Mouse (Mus musculus) testis, adult 2 months (tissue): ENCODE measurements around the gene Ucp2. TPM values are rescaled to one million over a fixed set of nuclear protein-coding genes. Genes with fewer than 3 reads are reported as not detected.

Source experiments
- H3K27ac ChIP-seq: fragments of 200-500 bp; 2 replicates; pipeline ENCODE4 v1.5.1; 2012; ENCODE audit warnings: low read depth, low read length; ENCODE audit not compliant: control insufficient read depth, insufficient read depth
- H3K27me3 ChIP-seq: fragments of 200-500 bp; 2 replicates; pipeline ENCODE4 v1.6.1; 2012; ENCODE audit warnings: mild to moderate bottlenecking, low read length, moderate library complexity; ENCODE audit not compliant: control insufficient read depth, insufficient read depth
- H3K36me3 ChIP-seq: fragments of 200-500 bp; 2 replicates; pipeline ENCODE4 v1.6.1; 2012; ENCODE audit warnings: mild to moderate bottlenecking, low read length; ENCODE audit not compliant: control insufficient read depth, insufficient read depth
- H3K4me1 ChIP-seq: fragments of 200-500 bp; 2 replicates; pipeline ENCODE4 v1.6.1; 2012; ENCODE audit warnings: low read length; ENCODE audit not compliant: control insufficient read depth, insufficient read depth
- H3K4me3 ChIP-seq: fragments of 200-500 bp; 2 replicates; pipeline ENCODE4 v1.5.1; 2012; ENCODE audit warnings: low read depth, mild to moderate bottlenecking, low read length, moderate library complexity, mixed read lengths; ENCODE audit not compliant: control insufficient read depth
- CTCF ChIP-seq: fragments of 200-500 bp; IDR thresholded peaks from 2 replicates; pipeline ENCODE4 v1.5.1; 2012; ENCODE audit warnings: low read depth, mild to moderate bottlenecking, inconsistent platforms, low read length, moderate library complexity; ENCODE audit not compliant: control insufficient read depth, insufficient read depth, insufficient replicate concordance
- POLR2A ChIP-seq: fragments of 200-500 bp; IDR thresholded peaks from 2 replicates; pipeline ENCODE4 v1.6.1; 2012; ENCODE audit warnings: low read depth, mild to moderate bottlenecking, inconsistent platforms, low read length, moderate library complexity; ENCODE audit not compliant: control insufficient read depth
- polyA plus RNA-seq: library from polyadenylated mRNA; depleted of rRNA; stranded (reverse); fragments of >200 nt; gene quantifications from 2 replicates; pipeline ENCODE4 v1.2.3, GENCODE M21; 2012

The Ucp2 gene
- polyA plus RNA-seq, 1 experiment = 53.2 TPM

DNA sequence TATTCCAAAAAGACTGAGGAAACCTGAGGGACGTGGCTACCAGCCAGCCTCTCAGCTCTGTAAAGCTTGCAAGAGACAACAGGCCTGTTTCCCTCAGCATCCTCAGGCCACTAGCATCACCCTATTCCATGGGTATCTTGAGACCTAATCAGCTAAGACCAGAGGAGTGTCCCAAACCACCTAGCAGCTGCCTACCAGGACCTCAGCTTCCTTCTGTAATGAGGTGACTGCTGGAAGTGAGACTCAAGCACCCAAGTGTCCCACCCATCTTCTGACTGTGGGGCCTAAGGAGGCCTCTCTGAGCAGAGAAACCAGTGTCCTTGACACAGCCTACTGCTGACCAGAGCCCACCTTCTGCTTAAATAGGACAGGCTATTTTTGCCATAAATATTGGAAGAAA is 23.6 kb upstream of the Ucp2 start:
- TF ChIP-seq CTCF (no peak), POLR2A (no peak)
- Histone ChIP-seq H3K36me3 (no peaks in the 10 kb centered on the region; the same call in 1 of the 2 replicates), H3K27me3 (no peaks in the 10 kb centered on the region), H3K27ac (no peak overlapping the region), H3K4me3 (no peak overlapping the region), H3K4me1 (peaks cover 4% of the 10 kb centered on the region; the same call in 1 of the 2 replicates)

DNA sequence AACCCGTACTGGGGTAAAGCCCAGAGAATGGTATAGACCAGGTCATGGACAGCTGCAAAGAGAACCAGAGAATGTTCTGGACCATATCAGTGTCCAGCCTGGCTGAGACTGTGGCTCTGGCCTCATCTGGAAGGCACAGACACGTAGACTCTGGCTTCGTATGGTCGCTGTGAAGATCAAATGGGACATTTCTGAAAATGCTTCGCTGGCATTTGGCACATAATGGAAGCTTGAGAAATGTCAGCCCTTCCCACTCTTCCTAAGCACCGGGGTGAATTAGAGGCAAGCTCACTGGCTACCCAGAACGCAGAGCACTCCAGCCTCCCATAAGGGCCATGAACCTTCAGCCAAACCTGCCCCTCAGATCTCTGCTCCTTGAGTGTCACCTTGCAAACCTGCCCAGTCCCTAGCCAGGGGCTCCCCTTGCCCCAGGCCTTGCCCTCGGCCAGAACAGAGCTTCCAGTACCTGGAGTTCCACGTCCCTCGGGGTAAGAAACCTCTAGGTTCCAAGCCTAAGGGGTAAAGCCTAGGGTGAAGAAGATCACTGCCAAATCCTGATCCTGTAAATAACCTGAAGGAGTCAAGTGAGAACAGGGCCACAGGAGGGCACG is 22.2 kb upstream of the Ucp2 start:
- Histone ChIP-seq H3K27me3 (no peaks in the 10 kb centered on the region), H3K4me3 (no peak overlapping the region), H3K4me1 (no peaks in the 10 kb centered on the region; the same call in 1 of the 2 replicates), H3K27ac (no peak overlapping the region), H3K36me3 (no peaks in the 10 kb centered on the region)
- no peak for TF ChIP-seq CTCF

DNA sequence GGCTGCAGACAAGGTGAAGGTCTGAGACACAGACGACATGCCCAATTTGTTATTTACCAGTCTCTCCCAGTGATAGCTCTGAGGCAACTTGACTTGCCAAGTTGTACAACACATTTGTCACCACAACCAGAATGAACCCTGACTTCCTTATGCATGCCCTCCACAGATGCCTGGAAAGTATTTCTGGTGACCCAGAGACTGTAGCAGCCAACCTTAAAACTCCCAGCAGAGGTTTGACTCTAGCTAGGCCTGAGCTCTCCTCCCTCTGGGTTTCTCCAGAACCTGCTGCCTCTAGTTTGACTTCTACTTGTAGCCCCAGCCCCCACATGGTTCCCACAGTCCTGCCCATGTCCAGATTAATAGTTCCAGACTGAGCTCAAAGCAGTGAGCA is 21.7 kb upstream of the Ucp2 start:
- no peak overlapping the region for H3K4me3 ChIP-seq
- H3K27ac ChIP-seq = no peak overlapping the region
- H3K27me3 ChIP-seq = no peaks in the 10 kb centered on the region
- no peaks in the 10 kb centered on the region for H3K36me3 ChIP-seq
- H3K4me1 ChIP-seq = no peaks in the 10 kb centered on the region; the same call in 1 of the 2 replicates
- TF ChIP-seq CTCF (no peak), POLR2A (no peak)

DNA sequence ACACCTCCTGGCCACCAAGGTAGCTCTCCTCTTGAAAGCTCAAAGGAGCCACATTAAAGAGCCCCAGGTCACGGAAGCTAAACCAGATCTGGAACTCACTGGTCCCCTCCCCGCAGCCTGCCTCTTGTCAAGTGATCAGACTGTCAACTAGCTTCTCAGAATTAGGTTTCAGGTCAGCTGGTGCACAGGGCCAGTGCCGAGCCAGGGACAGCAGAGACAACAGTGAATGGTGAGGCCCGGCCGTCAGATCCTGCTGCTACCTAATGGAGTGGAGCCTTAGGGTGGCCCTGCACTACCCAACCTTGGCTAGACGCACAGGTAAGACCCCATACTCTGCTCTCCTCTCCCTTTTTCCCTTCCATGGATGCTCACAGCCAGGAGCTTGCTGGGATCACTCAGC is 20.4 kb upstream of the Ucp2 start, which contains the start of gene Ucp3:
Gene Ucp3 (plus strand): TSS at position 214 of the 400 bp plus-strand sequence.
- Histone ChIP-seq H3K4me1 (no peaks in the 10 kb centered on the region; the same call in 1 of the 2 replicates), H3K27me3 (no peaks in the 10 kb centered on the region), H3K36me3 (no peaks in the 10 kb centered on the region), H3K4me3 (no peak within 1 kb of the TSS), H3K27ac (no peak within 1 kb of the TSS)
- TF ChIP-seq CTCF = no peak
- TF ChIP-seq POLR2A = no peak

DNA sequence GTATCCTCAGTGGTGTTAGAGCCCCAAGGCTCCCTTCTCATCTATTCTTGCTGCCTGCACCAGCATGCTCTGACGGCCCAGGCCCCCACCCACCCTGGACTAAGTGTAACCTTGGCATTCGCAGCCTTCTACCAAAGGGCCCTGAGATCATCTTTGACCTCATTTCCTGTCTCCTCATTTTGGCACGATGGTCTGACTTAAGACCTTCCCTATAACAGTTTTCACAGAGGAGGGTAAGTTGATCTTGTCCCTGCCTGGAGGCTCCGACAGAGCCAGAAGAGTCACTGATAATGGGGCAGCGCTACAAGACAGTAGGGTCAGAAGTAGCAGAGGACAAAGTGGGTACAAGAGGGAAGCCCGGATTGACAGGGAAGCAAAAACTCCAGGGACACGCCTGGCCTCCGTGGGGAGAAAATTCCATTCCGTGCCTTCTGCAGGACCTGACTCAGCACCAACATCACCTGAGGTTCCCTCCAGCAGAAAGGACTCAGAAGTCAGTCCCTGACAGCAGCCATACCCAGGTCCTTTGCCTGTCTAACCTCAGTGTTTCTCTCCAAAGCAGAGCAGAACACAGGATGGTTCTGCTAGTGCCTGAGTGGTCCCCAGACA is 19.2 kb upstream of the Ucp2 start:
- Histone ChIP-seq H3K27me3 (no peaks in the 10 kb centered on the region), H3K27ac (no peak overlapping the region), H3K4me1 (no peaks in the 10 kb centered on the region; the same call in 1 of the 2 replicates), H3K36me3 (no peaks in the 10 kb centered on the region), H3K4me3 (no peak overlapping the region)
- TF ChIP-seq POLR2A = no peak
- TF ChIP-seq CTCF = no peak

DNA sequence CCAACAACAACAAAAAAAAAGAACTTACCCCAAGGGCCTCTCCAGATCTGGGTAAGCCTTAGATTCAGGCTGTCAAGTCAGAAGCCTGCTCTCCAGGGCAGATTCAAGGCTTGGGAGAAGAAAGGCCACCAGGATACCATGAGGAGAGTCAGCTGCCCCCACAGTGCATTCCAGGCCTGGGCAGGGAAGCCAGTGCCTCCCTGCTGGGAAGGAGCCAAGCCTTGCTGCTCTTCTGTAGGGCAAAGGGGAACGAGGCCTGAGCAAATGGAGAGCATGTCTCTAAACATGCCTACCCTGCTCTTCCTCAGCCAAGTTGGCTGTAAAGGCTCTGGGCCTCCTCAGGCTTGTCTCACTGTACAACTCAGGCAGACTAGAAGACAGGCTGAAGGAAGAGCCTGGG is 18.5 kb upstream of the Ucp2 start:
- TF ChIP-seq CTCF = no peak
- no peak overlapping the region for H3K4me3 ChIP-seq
- no peaks in the 10 kb centered on the region for H3K27me3 ChIP-seq
- no peak overlapping the region for H3K27ac ChIP-seq
- H3K4me1 ChIP-seq = peaks cover 3% of the 10 kb centered on the region
- no peaks in the 10 kb centered on the region for H3K36me3 ChIP-seq

DNA sequence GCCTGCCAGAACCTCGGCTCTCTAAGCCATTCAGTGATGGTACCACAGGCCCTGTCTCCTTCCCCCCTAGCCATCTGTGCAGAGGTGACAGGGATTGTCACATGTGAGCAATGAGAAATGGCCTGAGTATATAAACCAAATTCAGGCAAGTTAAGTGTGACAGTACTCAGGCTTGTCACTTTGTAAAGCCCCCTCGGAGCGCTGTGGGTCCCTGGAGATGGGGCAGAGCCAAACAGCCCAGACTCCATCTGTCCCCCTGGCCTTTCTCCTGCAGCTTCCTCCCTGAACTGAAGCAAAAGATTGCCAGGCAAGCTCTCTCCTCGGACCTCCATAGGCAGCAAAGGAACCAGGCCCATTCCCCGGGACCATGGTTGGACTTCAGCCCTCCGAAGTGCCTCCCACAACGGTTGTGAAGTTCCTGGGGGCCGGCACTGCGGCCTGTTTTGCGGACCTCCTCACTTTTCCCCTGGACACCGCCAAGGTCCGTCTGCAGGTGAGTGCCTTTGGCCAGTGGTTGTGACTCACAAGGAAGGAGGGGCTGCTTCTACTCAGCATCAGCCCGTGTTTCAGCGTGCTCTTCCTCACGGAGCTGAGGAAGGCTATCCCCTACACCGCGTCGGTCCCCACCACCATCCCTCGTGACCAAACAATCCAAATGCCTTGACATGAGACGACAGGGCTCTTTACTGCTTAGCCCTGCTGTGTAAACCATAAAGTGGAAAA is 13.9 kb upstream of the Ucp2 start:
- peak overlapping the region; percentile 22 for H3K4me3 ChIP-seq

More for the DNA sequence above, 13.9 kb upstream of the Ucp2 start:
- H3K27ac ChIP-seq = no peak overlapping the region
- TF ChIP-seq CTCF = no peak
- TF ChIP-seq POLR2A = no peak
- H3K27me3 ChIP-seq = no peaks in the 10 kb centered on the region
- peaks cover 11% of the 10 kb centered on the region for H3K4me1 ChIP-seq
- H3K36me3 ChIP-seq = no peaks in the 10 kb centered on the region
